ENCODE assay signal across 16 mouse cellular contexts in the genomic region with DNA sequence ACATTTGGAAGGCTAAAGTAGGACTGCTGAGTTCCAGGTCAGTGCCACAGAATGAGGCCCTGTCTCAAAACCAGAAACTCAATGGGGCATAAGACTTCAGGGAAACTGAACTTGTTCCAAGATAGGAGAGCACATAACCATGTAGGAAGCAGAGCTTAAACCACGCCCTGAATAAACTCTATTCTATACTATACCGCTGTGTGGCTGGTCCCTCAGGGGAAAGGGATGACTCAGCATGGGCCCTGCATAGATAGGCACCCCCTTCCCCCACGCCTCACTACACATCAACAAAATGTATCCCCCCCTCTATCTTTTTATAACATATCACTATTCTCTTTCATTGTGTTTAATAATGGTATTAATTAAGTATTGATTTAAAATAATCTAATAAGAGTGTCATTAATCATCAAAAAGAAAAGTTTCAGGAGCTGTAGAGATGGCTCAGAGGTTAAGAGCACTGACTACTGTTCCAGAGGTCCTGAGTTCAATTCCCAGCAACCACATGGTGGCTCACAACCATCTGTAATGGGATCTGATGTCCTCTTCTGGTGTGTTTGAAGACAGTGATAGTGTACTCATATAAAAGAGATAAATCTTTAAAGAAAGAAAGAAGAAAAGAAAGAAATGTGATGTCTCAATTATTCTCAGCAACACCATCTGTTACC. TPM values are rescaled to one million over a fixed set of nuclear protein-coding genes. Genes with fewer than 3 reads are reported as not detected.
DNase-seq lines count a peak whose midpoint lies in the region; ATAC-seq and TF ChIP-seq lines count a peak whose summit lies in the region.
"Had no signal": no experiment of that assay in that cellular context is flagged by ENCODE, and none has a peak within 500 bp of the region (broad histone marks: within the 10 kb centered on the region; RNA-seq: fewer than 3 reads in every experiment).

No protein-coding gene starts in this region.

- H3K9me3 ChIP-seq in ES-Bruce4 (replicated peaks; ENCODE audit: control insufficient read depth, insufficient read depth, low read length, poor library complexity, severe bottlenecking), result no peaks in the 10 kb centered on the region
- no peaks in the 10 kb centered on the region for H3K9me3 ChIP-seq in liver, embryonic 14.5 days (ENCODE audit: control insufficient read depth, low read length)
- H3K9me3 ChIP-seq: embryonic facial prominence, embryonic 12.5 days; neural tube, embryonic 15.5 days had no signal

- 14% methylated on average over 3 of the region's 3 CpGs for WGBS in liver, embryonic 14.5 days (ENCODE audit: insufficient replicate concordance)

- H3K4me3 ChIP-seq in ES-Bruce4 (ENCODE audit: low read depth, low read length), result no peak overlapping the region
- no peak overlapping the region; a peak in 1 of 4 replicates for H3K4me3 ChIP-seq in liver, embryonic 14.5 days (ENCODE audit: insufficient read depth in 1 of 2, low read depth in 2 of 2, low read length in 2 of 2)
- H3K4me3 ChIP-seq: embryonic facial prominence, embryonic 12.5 days; neural tube, embryonic 15.5 days had no signal

- 0 out of 2 replicates have a peak, but pooled peaks have one; percentile 45 for TF ChIP-seq EP300 in ES-Bruce4 (IDR thresholded peaks at IDR 0.05; ENCODE audit: insufficient read depth, low read depth, low read length)
- no peak; the same call in 1 of the 2 replicates for TF ChIP-seq EP300 in liver, embryonic 14.5 days (IDR thresholded peaks at IDR 0.05; ENCODE audit: low read depth)

- TF ChIP-seq POLR2A in ES-Bruce4 (IDR thresholded peaks at IDR 0.05; ENCODE audit: insufficient read depth, low read length), result no peak

- no peak overlapping the region for H3K9ac ChIP-seq in ES-Bruce4 (ENCODE audit: low read depth, poor library complexity, severe bottlenecking)
- no peak overlapping the region for H3K9ac ChIP-seq in liver, embryonic 14.5 days (replicated peaks)
- H3K9ac ChIP-seq: embryonic facial prominence, embryonic 12.5 days; forebrain, postnatal 0 days; neural tube, embryonic 15.5 days had no signal

- no peaks in the 10 kb centered on the region for H3K4me1 ChIP-seq in ES-Bruce4 (ENCODE audit: control insufficient read depth, insufficient read depth, low read length)
- H3K4me1 ChIP-seq in liver, embryonic 14.5 days (replicated peaks; ENCODE audit: control insufficient read depth in 2 of 2, insufficient read depth in 2 of 2, low read length in 1 of 2), result peaks cover 22 to 23% of the 10 kb centered on the region in 2 experiments
- H3K4me1 ChIP-seq: embryonic facial prominence, embryonic 12.5 days had no signal

- H3K27ac ChIP-seq in ES-Bruce4 (ENCODE audit: insufficient read depth, low read length), result 0 out of 2 replicates have a peak overlapping the region, but pooled peaks have one; percentile 25
- H3K27ac ChIP-seq in liver, embryonic 14.5 days, result peak overlapping the region; percentile 38
- H3K27ac ChIP-seq: embryonic facial prominence, embryonic 12.5 days; neural tube, embryonic 15.5 days had no signal

- no peak for TF ChIP-seq CTCF in ES-Bruce4 (IDR thresholded peaks at IDR 0.05; ENCODE audit: low read depth, low read length)
- no peak for TF ChIP-seq CTCF in liver, embryonic 14.5 days (IDR thresholded peaks at IDR 0.05; ENCODE audit: low read depth)

- H3K4me2 ChIP-seq in liver, embryonic 14.5 days (ENCODE audit: low read depth), result peak overlapping the region; percentile 39
- H3K4me2 ChIP-seq: embryonic facial prominence, embryonic 12.5 days; neural tube, embryonic 15.5 days had no signal

- H3K27me3 ChIP-seq in ES-Bruce4 (ENCODE audit: control insufficient read depth, insufficient read depth, low read length, poor library complexity, severe bottlenecking), result no peaks in the 10 kb centered on the region
- no peaks in the 10 kb centered on the region for H3K27me3 ChIP-seq in liver, embryonic 14.5 days (ENCODE audit: control insufficient read depth, insufficient read depth, low read length)
- H3K27me3 ChIP-seq: embryonic facial prominence, embryonic 12.5 days; neural tube, embryonic 15.5 days had no signal

- peak; percentile 76 for DNase-seq in 3T3-L1 (ENCODE audit: low read depth, low spot score)
- DNase-seq in c-Kit-positive CD71-positive TER-119-negative erythroid progenitor cells, embryonic 14.5 days (ENCODE audit: low read depth), result peak; percentile 51
- peak; percentile 54 to 64 (median 60) for DNase-seq in liver, embryonic 14.5 days (ENCODE audit: low read depth in 3 of 3, low spot score in 3 of 3)
- no peak for DNase-seq in cerebellum, adult 11 months
- DNase-seq in left cerebral cortex, postnatal 4 days, result no peak
- DNase-seq in left cerebral cortex, adult 9 months (ENCODE audit: low spot score in 2 of 2), result no peak
- DNase-seq: adrenal gland, adult 8-10 months; cerebellum, adult 2 months; forebrain, postnatal 0 days; gastrocnemius, postnatal 36 days; heart, postnatal 10 days; lung, postnatal 10 days had no signal

- H3K36me3 ChIP-seq in ES-Bruce4 (ENCODE audit: control insufficient read depth, insufficient read depth, low read length, poor library complexity, severe bottlenecking), result peaks cover 10% of the 10 kb centered on the region
- peaks cover 6% of the 10 kb centered on the region for H3K36me3 ChIP-seq in liver, embryonic 14.5 days (replicated peaks; ENCODE audit: control insufficient read depth, insufficient read depth, low read depth)

- ATAC-seq in liver, embryonic 14.5 days (ENCODE audit: insufficient read depth), result peak; percentile 99
- ATAC-seq: forebrain, postnatal 0 days; midbrain, embryonic 16.5 days had no signal

- intact Hi-C loops in left cerebral cortex, postnatal 4 days (cut with DNase I), result no loop called here

RNA-seq across cellular contexts. Expression of gene Arih1, which starts 30.9 kb away (rescaled TPM):
- polyA plus RNA-seq in ES-Bruce4 (2011; ENCODE audit: insufficient read depth, insufficient read length, low read depth, missing spikeins), result 127 and 152 TPM in 2 replicates
- 9.1 and 11.6 TPM in 2 replicates for polyA plus RNA-seq in liver, embryonic 14.5 days (2012; rRNA removed)
- 5.8 and 6.7 TPM in 2 replicates for polyA plus RNA-seq in liver, embryonic 14.5 days (2014; fragmentation: Nextera tagmentation; extraction: Ambion mirVana)
- total RNA-seq in left cerebral cortex, postnatal 4 days (2021), result 100 to 1,000 TPM; 127 to 130 TPM

Comparison
In these comparisons a context has a peak if more than half of its experiments do, and no peak if none do; other contexts are left out.
1. DNase-seq: peak in 3T3-L1 (single experiment), c-Kit-positive CD71-positive TER-119-negative erythroid progenitor cells, embryonic 14.5 days (single experiment) and liver, embryonic 14.5 days (3 of 3); none in cerebellum, adult 11 months (single experiment), left cerebral cortex, postnatal 4 days (single experiment) and left cerebral cortex, adult 9 months (0 of 2).
2. RNA of gene Arih1, which starts 30.9 kb away (polyA plus RNA-seq): 127 to 152 TPM in ES-Bruce4; 5.8 to 11.6 TPM in liver, embryonic 14.5 days; every median in the first group is over 10 times any median in the second.